Mouse (Mus musculus) stomach, postnatal 0 days (tissue): ENCODE measurements around the gene Cldn9. TPM values are rescaled to one million over a fixed set of nuclear protein-coding genes. Genes with fewer than 3 reads are reported as not detected.
A peak's percentile ranks its signal among the peaks of the same experiment; 100 is the strongest.

Experiments
- ATAC-seq: fragments of 200-750 bp; cut with Nextera tagmentation; 2 replicates; pipeline ENCODE4 v1.8.0; 2017; ENCODE audit not compliant: low FRiP score, low TSS enrichment
- DNase-seq: peaks from one replicate; pipeline ENCODE4 v3.0.0-alpha.2; 2016; ENCODE audit warnings: low spot score
- H3K27ac ChIP-seq: fragments of 300-500 bp; sonication (generic); replicated peaks from 2 replicates; pipeline ENCODE4 v1.5.1; 2014; ENCODE audit warnings: mild to moderate bottlenecking, control low read depth
- H3K27me3 ChIP-seq: fragments of 300-500 bp; sonication (generic); 2 replicates; pipeline ENCODE4 v1.6.1; 2014; ENCODE audit warnings: low read length; ENCODE audit not compliant: control insufficient read depth, insufficient read depth
- H3K36me3 ChIP-seq: fragments of 300-500 bp; sonication (generic); 2 replicates; pipeline ENCODE4 v1.6.1; 2014; ENCODE audit warnings: low read length, mixed read lengths; ENCODE audit not compliant: control insufficient read depth, insufficient read depth
- H3K4me1 ChIP-seq: fragments of 300-500 bp; sonication (generic); replicated peaks from 2 replicates; pipeline ENCODE4 v1.6.1; 2014; ENCODE audit warnings: antibody characterized with exemption; ENCODE audit not compliant: control insufficient read depth, insufficient read depth
- H3K4me2 ChIP-seq: fragments of 300-500 bp; sonication (generic); replicated peaks from 2 replicates; pipeline ENCODE4 v1.6.1; 2014; ENCODE audit warnings: low read depth, mild to moderate bottlenecking, control low read depth, moderate library complexity
- H3K4me3 ChIP-seq: fragments of 300-500 bp; sonication (generic); 2 replicates; pipeline ENCODE4 v1.5.1; 2014; ENCODE audit warnings: low read depth, low read length, control low read depth
- H3K9ac ChIP-seq: fragments of 300-500 bp; sonication (generic); 2 replicates; pipeline ENCODE4 v1.6.1; 2014; ENCODE audit warnings: mild to moderate bottlenecking, low read length, control low read depth, mixed read lengths
- H3K9me3 ChIP-seq: fragments of 300-500 bp; sonication (generic); 2 replicates; pipeline ENCODE4 v1.6.1; 2016; ENCODE audit warnings: low read length; ENCODE audit not compliant: control insufficient read depth
- CTCF ChIP-seq: IDR thresholded peaks from 2 replicates; pipeline ENCODE4 v1.5.1; 2016; ENCODE audit warnings: antibody characterized with exemption, low read depth, mild to moderate bottlenecking, moderate library complexity
- EP300 ChIP-seq: optimal IDR thresholded peaks from 2 replicates; pipeline ENCODE3; 2016; ENCODE audit warnings: antibody characterized with exemption
- WGBS: fragments of 180-500 bp; shearing (Covaris S2); extraction: QIAGEN DNeasy Blood & Tissue Kit; methylation state at CpG from one replicate; pipeline ENCODE4 v1.1.7; 2014; 5-methylcytosine and 5-hydroxymethylcytosine counted together
- polyA plus RNA-seq: library from polyadenylated mRNA; unstranded; fragments of >200 nt; fragmentation: Nextera tagmentation; extraction: Ambion mirVana; gene quantifications from 2 replicates; pipeline ENCODE4 v1.2.1, GENCODE M21; 2015

Cldn9 gene
- polyA plus RNA-seq, 1 experiment from 2014 or later = 0.92 TPM

DNA sequence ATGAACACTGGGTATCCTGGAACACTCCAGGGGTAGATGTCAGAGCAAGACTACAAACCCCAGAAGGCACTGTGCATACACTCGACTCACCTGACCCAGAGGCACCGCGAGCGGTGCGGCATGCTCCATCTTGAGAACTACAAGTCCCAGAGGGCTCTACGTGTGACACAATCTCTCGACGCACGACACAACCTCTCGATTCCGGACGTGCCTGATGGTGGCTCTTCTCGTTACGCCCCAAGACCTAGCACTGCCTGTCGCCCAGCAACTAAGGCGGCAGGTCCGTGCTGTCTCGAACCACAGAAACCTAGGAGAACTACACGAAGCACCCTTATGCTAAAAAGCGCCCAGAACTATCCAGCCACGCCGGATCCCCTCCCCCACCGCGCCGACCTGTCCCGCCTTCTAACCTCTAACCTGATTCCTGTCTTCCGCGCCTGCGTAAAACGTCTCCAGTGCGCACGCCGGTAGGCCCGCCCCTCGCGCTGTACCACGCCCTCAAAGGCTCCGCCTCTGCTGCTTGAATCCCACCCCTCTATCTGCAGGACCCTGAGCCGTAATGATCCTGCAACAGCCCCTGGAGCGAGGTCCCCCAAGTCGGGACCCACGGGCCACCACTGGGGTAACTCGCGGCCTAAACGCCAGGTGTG is 10.3 kb downstream of the Cldn9 start, which contains the start of the genes Hcfc1r1 and Thoc6:
Gene Hcfc1r1, plus strand, starts transcription at position 173 of the 650 bp plus-strand sequence.
Gene Thoc6, minus strand, starts transcription at position 459 of the 650 bp plus-strand sequence.
- TF ChIP-seq CTCF (0 out of 2 replicates have a peak, but pooled peaks have one; percentile 15), EP300 (no peak)
- Histone ChIP-seq H3K4me2 (peak within 1 kb of the TSS; percentile 93), H3K36me3 (peaks cover 6% of the 10 kb centered on the region; the same call in 1 of the 2 replicates), H3K4me1 (peaks cover 11% of the 10 kb centered on the region), H3K27ac (peak within 1 kb of the TSS; percentile 91), H3K9me3 (no peaks in the 10 kb centered on the region), H3K27me3 (no peaks in the 10 kb centered on the region), H3K9ac (peak within 1 kb of the TSS; percentile 80), H3K4me3 (peak within 1 kb of the TSS; percentile 71)
- ATAC-seq = peak; percentile 94
- peak; percentile 92 for DNase-seq
- WGBS = under 1% methylated on average over 45 of the region's 45 CpGs

DNA sequence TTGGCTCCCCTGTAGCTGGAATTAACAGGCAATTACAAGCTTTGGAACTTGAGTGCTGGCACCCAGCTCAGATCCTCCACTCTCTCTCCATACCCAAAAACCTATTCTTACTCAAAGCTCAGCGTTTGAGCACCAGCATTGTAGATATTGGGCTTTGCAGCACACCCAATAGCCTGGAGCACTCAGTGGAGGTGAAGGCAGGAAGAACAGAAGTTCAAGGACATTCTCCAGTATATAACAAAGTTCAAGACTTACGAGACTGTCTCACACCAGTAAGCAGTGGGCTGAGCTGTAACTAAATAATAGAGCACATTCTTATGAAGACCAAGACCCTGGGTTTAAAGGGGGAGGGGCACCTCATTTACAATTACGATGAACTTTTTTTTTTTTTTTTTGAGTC is 11.1 kb downstream of the Cldn9 start:
- Histone ChIP-seq H3K9me3 (no peaks in the 10 kb centered on the region), H3K27ac (no peak overlapping the region), H3K4me3 (peak overlapping the region; percentile 71; the same call in 1 of the 2 replicates), H3K4me1 (peaks cover 11% of the 10 kb centered on the region), H3K4me2 (peak overlapping the region; percentile 93), H3K27me3 (no peaks in the 10 kb centered on the region), H3K9ac (no peak overlapping the region), H3K36me3 (peaks cover 6% of the 10 kb centered on the region; the same call in 1 of the 2 replicates)
- TF ChIP-seq EP300 = no peak
- TF ChIP-seq CTCF = no peak
- WGBS = 53% methylated on average over 3 of the region's 3 CpGs
- DNase-seq (no peak), ATAC-seq (no peak)

DNA sequence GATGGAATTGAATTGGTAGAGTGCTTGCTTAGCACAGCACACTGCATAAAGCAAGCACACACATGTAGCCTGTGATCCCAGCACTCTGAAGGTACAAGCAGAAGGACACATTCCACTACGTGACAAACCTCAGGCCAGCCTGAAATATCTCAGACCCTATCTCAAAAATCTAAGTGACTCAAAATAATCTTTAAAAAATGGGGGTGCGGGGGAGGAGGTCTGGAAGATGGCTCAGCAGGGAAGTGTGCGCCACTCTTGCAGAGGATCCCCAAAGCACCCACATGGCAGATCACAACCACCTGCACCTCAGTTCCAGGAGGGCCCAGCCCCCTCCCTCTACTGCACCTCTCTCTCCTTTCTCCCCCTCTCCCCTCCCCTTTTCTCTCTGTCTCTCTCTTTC is 12.3 kb downstream of the Cldn9 start:
- H3K9ac ChIP-seq = no peak overlapping the region
- peaks cover 8% of the 10 kb centered on the region for H3K4me1 ChIP-seq
- H3K4me3 ChIP-seq = no peak overlapping the region
- H3K27ac ChIP-seq = no peak overlapping the region
- no peak for TF ChIP-seq CTCF
- no peak for TF ChIP-seq EP300
- H3K36me3 ChIP-seq = peaks cover 10% of the 10 kb centered on the region; the same call in 1 of the 2 replicates
- H3K4me2 ChIP-seq = no peak overlapping the region
- ATAC-seq (no peak), DNase-seq (no peak)
- H3K27me3 ChIP-seq = no peaks in the 10 kb centered on the region
- no peaks in the 10 kb centered on the region for H3K9me3 ChIP-seq
- WGBS = 94% methylated on average over 3 of the region's 3 CpGs

DNA sequence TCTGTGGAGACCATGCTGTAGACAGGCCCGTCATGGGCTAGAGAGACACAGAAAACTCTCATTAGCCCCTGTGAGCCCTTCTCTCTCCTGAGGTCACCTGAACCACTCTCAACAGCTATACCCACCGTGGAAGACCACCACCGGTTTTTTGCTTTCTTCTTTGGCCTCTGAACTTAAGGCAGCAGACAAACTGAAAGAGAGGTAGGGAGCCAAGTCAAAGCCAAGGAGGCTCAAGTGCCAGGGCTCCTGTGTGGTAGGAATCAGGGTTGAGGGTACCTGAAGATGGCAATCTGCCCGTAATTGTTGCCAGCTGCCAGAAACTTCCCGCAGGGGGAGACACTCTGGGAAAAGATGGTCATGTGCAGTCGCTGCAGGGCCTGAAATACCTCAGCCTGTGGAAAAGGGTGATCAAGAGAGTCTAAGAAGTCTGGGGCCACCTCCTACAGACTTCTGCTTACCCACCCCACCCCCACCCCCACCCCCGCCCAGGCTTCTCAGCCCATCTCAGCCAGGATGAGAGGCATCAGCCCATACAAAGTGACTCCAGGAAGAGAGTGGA is 13.2 kb downstream of the Cldn9 start:
- Histone ChIP-seq H3K9ac (no peak overlapping the region), H3K27ac (no peak overlapping the region), H3K9me3 (no peaks in the 10 kb centered on the region), H3K4me2 (no peak overlapping the region), H3K36me3 (peaks cover 10% of the 10 kb centered on the region; the same call in 1 of the 2 replicates), H3K4me3 (no peak overlapping the region), H3K27me3 (no peaks in the 10 kb centered on the region), H3K4me1 (peaks cover 8% of the 10 kb centered on the region)
- 89% methylated on average over 7 of the region's 7 CpGs for WGBS
- ATAC-seq (no peak), DNase-seq (no peak)
- TF ChIP-seq CTCF (no peak), EP300 (no peak)

GRCm38 (mm10) chr17:23665511-23665910 is 18.3 kb downstream of the Cldn9 start:
- H3K4me1 ChIP-seq = 0 out of 2 replicates have a peak, but pooled peaks cover 2% of the 10 kb centered on the region
- H3K27ac ChIP-seq = no peak overlapping the region
- H3K36me3 ChIP-seq = peaks cover 10% of the 10 kb centered on the region; the same call in 1 of the 2 replicates
- 77% methylated on average over 14 of the region's 14 CpGs for WGBS
- peaks cover 3% of the 10 kb centered on the region; the same call in 1 of the 2 replicates for H3K27me3 ChIP-seq
- H3K4me2 ChIP-seq = no peak overlapping the region
- no peak overlapping the region for H3K4me3 ChIP-seq
- ATAC-seq (no peak), DNase-seq (no peak)
- no peak overlapping the region for H3K9ac ChIP-seq
- no peaks in the 10 kb centered on the region for H3K9me3 ChIP-seq
- TF ChIP-seq EP300 (no peak), CTCF (no peak)

GRCm38 (mm10) chr17:23664556-23665021 is 19.2 kb downstream of the Cldn9 start:
- WGBS = 12% methylated on average over 5 of the region's 5 CpGs

More at GRCm38 (mm10) chr17:23664556-23665021, 19.2 kb downstream of the Cldn9 start:
- H3K36me3 ChIP-seq = peaks cover 4% of the 10 kb centered on the region; the same call in 1 of the 2 replicates
- ATAC-seq (peak; percentile 9; the same call in 1 of the 2 replicates), DNase-seq (no peak)
- no peak overlapping the region for H3K27ac ChIP-seq
- H3K4me1 ChIP-seq = 0 out of 2 replicates have a peak, but pooled peaks cover 2% of the 10 kb centered on the region
- peaks cover 3% of the 10 kb centered on the region; the same call in 1 of the 2 replicates for H3K27me3 ChIP-seq
- no peaks in the 10 kb centered on the region for H3K9me3 ChIP-seq
- TF ChIP-seq CTCF (peak; percentile 83), EP300 (no peak)
- no peak overlapping the region for H3K4me3 ChIP-seq
- no peak overlapping the region for H3K9ac ChIP-seq
- no peak overlapping the region for H3K4me2 ChIP-seq
